Mouse (Mus musculus): ENCODE results near the gene Hcn4.

Gene Hcn4

DNA sequence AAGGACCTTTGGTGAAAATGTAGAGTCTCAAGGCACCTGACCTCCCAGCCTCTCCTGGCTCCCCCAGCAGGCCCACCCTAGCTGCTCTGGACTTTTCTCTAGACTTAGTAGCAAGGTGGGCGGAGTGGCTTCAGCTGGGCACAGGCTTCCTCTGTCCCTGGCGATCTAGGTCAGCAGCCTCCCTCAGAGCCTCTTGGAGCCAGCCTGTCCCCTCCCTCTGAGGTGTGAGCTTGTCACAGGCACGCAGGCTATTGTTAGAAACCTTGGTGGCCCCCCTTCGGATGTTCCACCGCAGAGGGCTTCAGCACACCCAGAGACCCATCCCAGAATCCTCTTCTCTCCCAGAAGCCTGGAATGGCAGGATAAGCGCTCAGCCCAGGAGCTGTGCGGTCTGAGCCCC, 24.5 kb downstream of the Hcn4 start:
- DNase-seq (ENCODE audit: low spot score), result peak; percentile 27

DNA sequence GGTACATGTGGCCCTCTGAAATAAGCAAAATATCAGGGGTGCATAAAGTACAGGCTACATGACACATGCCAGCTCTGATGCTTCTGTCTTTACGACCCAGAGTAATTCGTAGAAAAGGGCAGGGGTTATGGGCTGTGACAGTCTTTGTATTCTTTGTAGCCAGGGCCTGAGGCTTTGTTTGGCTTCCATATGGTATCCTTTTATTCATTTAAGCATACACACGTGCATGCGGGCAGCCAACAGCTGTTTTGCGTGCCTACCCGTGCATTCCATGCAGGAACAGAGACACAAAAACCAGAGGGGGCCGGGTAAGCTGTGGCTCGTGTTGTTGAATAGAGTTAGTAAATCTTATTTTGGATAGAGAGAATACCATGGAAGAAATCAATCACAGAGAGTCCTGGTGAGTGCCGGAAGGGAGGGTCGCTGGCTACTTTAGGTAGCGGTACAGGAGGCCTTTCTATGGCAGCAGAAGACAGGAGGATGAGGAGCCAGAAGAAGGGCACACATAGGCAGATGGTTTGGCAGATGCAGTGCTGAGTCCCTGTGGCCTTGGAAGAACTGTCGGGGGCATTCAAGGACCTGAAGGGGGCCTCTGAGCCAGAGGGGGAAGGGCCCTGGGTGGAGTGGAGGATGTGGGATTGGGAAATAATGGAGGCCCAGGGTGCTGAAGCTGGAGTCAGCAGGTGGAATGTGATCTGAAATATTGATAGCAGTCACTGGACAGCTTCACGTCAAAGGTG, 26.5 kb downstream of the Hcn4 start:
- DNase-seq (ENCODE audit: low spot score), result peak; percentile 47

DNA sequence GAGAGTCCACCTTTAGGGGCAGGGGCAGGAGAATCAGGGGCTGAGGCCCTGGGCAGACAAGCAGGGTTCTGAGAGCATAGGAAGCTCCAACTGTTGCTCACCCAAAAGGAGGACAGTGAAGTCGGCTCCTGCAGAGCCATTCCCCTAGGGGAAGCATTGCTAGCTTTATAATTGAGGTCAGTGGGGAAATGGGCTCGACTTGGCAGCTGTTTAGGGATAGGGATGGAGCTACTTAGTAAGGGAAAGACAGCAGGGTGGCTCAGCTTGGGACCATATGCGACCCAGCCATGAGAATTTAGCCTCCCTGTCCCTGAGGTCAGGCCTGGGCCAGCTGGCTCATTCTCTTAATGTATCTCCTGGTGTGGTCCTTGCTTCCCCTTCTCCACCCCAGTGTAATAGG, 31.7 kb downstream of the Hcn4 start:
- DNase-seq (ENCODE audit: low spot score), result peak; percentile 61

DNA sequence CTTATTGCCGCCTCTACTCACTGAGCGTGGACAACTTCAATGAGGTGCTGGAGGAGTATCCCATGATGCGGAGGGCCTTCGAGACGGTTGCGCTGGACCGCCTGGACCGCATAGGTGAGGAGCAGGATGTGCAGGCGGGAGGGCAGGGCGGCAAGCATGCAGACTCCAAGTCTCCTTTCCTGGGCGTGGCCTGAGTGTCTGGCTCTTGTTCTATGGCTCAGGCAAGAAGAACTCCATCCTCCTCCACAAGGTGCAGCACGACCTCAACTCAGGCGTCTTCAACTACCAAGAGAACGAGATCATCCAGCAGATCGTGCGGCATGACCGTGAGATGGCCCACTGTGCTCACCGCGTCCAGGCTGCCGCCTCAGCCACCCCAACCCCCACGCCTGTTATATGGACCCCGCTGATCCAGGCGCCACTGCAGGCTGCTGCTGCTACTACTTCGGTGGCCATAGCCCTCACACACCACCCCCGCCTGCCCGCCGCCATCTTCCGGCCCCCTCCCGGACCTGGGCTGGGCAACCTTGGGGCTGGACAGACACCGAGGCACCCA, 35.9 kb downstream of the Hcn4 start:
- peak; percentile 37 for DNase-seq (ENCODE audit: low spot score)

GRCm38 (mm10) chr9:58863826-58864225, 40.6 kb downstream of the Hcn4 start:
- peak; percentile 61 for DNase-seq (ENCODE audit: low spot score)

- no peak for DNase-seq (ENCODE audit: low spot score)
Observed at GRCm38 (mm10) chr9:58871141-58871540, 47.9 kb downstream of the Hcn4 start.

DNA sequence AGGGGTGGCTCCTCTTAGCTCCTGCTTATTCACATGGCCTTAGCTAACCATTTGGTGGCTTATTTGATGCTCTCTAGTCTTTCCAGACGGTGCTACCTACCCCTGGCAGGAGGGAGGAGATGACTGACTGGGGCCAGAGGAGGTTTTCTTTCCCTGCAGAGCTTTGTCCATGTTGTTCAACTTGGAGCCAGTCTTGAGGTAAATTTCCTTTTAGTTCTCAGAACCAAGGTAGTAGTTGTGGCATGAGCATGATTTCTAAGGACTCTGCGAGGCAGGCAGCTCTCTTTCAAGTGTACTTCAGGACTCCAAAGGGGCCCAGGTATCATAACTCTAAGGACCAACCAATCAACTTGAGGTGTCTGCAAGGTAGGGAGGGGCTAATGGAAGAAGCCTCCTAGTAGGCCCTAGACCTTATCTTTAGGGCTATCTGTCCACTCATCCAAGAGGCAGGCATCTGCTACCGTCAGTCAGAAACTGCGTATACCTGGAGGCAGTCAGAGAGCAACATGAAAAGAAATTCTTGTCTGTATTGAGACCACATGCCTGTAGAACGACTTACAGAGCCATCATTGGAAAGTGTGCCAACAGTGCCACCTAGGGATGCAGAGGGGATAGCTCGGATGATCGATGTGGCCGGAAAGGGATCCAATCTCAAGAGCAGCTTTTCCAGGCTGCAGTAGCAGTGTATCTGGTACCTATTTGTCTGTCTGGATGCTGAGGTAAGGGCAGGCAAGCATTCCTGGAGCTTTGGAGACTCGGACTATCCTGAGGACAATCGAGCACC, 50.5 kb downstream of the Hcn4 start:
- DNase-seq (ENCODE audit: low spot score), result peak; percentile 87

GRCm38 (mm10) chr9:58874354-58874753, 51.1 kb downstream of the Hcn4 start:
- no peak for DNase-seq (ENCODE audit: low spot score)

DNA sequence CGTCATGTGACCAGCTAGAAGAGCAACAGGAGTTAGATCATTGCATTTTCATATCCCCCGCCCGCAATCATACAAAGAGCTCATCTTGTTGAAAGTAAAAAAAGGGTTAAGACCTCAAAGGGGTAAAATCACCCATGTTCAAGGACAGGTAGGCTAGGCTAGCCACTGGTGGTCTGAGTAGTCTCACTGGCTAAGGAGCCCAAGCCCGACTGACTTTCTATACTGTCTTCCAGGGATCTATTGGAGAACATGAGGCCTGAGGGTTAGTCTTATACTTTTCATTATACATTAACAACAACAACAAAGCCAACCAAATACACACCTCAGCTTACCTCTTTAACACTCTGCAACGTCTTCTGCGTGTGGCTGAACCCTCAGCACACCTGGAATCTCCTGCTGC, 52.2 kb downstream of the Hcn4 start:
- no peak for DNase-seq (ENCODE audit: low spot score)

DNA sequence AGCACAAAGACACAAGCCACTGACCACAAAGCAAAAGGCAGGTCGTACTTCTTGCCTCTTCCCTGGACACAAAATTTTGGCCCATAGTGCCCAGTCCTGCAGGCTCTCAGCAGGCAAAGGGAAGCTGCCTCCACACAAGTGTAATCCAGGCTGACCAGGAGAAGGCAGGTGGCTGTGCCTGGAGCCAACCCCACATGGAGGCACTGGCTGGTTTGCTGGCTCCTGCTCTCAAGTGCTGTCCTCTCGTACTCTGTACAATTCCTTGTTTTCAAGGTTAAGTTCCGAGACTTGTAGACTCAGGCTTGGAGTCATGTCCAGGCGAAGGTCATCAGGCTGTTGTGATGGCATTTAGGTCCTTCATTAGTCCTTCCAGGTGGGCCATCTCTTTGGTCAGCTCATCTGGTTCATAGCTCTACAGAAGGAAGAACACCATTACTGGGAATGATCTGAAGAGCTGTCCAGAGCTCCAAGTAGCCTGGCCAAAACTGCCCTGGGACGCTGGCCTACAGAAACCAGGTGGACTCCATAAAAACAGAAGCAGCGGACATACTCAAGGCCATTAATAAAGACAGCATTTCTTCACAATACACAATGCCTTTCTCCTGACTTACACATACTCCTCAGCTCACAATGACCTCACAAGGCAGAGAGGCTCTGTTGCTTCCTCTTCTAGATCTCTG, 53.9 kb downstream of the Hcn4 start:
- no peak for DNase-seq (ENCODE audit: low spot score)

DNA sequence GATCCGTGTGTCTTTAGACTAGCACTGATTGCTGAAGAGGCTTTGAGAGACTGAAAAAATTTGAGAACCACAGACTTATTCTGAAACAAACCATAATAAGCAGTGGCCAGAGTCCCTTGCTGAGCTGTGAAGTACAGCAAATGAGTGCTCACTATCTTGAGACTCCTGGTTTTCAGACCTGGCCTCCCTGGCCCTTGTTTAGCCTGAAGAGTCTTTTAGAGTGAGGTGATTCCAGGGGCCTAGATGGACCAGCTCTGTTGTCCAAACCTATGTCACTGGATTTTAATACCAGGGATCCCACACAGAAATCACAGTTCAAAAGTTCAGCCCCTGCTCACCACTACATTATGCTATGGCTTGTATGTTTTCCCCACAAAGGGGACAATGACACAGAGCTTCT, 56.6 kb downstream of the Hcn4 start:
- DNase-seq (ENCODE audit: low spot score), result no peak

DNA sequence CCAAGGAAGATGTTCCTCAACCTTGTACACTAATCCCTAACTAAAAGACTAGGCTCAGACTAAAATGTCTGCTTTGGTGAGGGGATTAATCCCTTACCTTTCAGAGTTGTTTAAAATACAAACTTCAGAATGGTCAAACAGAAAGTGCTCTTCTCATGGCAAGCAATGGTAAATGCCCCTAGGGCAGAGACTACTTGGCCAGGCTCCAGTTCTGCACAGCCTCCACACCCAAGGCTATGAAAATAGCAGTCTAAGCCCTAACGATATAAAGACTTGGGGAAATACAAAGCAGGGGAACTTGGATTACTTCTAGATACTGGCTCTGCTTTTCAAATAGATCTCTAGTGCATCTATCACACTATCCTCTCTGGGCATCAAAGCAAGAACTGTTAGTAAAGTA, 59.5 kb downstream of the Hcn4 start:
- no peak for DNase-seq (ENCODE audit: low spot score)

DNA sequence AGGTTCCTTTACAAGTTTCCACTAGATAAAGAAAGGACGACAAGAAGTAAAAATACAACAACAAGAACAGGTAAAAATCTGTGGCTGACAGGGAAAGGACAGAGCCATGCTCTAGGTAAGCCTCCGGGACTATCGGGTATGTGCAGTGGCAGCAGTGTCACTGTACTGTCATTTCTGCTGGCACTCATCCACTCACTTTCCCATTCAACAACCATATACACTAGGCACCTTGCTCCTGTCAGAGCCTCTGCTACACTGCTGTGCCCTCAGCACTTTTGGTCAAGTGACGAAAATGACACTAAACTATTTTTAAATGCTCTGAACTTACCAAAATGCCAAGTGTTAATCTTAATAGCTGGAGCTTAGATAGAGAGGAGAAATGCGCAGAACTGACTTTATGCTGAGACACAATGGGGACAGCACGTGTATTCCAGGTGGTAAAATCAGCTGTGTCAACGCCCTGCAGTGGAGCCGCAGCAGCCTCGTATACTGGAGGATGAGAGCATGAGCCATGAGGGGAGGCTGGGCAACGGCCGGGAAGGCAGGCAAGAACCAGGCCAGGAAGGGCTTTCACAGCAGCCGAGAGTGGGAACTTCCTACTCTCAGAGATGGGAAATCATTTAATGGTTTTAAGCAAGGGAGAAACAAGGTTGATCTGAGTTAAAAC, 66.7 kb downstream of the Hcn4 start:
- DNase-seq (ENCODE audit: low spot score), result no peak

GRCm38 (mm10) chr9:58890893-58891292, 67.7 kb downstream of the Hcn4 start:
- no peak for DNase-seq (ENCODE audit: low spot score)

GRCm38 (mm10) chr9:58891840-58892640, 68.8 kb downstream of the Hcn4 start:
- DNase-seq (ENCODE audit: low spot score), result no peak

DNA sequence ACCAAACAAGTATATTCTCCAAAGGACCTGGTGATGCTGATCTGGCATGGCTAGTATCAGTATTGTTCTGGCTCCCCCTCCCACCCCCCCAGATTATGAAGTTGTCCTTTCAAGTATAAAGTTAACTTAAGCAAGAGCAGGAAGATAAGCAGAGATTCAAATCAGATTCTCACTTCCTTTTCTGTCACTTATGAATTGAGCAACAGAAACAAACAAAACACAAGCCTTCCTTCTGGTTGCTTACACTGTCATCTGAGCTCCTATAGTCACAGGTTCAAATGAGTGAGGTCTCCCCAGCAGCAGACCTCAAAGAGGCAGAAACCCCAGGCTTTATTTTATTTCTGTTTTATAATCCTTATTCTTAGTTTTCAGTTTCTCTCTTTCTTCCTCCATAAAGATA, 76.4 kb downstream of the Hcn4 start:
- DNase-seq (ENCODE audit: low spot score), result no peak

DNA sequence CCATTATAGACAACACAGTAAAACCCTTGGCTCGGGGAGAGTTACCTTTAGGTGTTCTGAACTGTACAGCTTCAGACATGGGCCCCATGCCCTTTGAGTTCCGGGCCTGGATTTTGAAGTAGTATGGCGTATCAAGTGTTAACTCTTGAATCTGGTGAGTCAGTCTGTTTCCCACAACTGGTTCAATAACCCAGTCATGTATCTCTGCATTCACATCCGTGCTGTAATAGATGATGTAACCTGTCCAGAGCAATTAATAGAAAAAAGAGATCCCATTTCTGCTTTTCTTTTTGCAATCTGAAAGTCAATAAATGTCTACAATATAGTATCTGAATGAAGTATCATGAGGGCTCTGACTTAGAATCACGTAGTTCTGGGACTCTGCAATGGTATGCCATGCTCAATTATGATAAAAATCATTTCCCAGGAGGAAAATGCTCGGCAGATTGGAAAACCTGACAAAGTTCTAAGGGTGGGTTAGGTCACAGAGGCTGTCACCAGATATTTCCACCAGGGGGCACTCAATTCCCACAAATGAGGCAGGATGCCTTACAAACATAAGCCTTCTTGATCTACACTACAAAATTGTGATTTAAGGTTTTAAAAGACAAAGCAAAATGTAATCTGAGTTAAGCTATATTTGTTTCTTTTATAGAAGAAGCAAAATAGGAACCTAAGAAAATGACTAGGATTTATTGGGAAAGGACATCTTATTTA, 79.8 kb downstream of the Hcn4 start:
- DNase-seq (ENCODE audit: low spot score), result peak; percentile 88
